Mouse (Mus musculus): ENCODE measurements around the gene Zc3hc1. TPM values are rescaled to one million over a fixed set of nuclear protein-coding genes. Genes with fewer than 3 reads are reported as not detected.

The Zc3hc1 gene
- polyA plus RNA-seq, 1 experiment: 41.6 TPM

DNA sequence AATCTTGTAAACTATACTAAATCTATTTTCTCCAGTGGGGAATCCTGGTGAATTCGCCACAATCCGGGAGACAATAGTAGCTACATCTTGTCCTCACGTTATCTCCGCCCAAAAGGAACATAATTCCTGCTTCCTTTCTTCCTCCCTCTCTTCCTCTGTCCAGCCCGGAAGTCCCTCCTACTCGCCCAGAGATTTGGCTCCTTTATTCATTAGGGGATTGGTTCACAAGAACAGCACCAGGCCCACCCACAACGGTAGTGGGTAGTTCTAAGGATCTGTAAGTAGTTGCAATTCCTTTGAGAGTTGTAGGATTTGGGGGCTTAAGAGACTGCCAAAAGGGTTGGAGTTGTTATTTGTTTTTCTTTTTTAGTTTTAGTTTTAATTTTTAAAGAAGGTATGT lies 26.0 kb upstream of the Zc3hc1 start:
- Histone ChIP-seq H3K4me3 (ENCODE audit: insufficient read depth, poor library complexity, severe bottlenecking) (no peak overlapping the region), H3K27me3 (ENCODE audit: control insufficient read depth, insufficient read depth, insufficient read length) (no peaks in the 10 kb centered on the region), H3K36me3 (ENCODE audit: control insufficient read depth, insufficient read depth) (no peaks in the 10 kb centered on the region), H3K79me2 (ENCODE audit: control insufficient read depth, insufficient read depth) (peaks cover 71% of the 10 kb centered on the region), H3K79me3 (ENCODE audit: low read depth) (peaks cover 5% of the 10 kb centered on the region), H3ac (ENCODE audit: control insufficient read depth, insufficient read length, low read depth) (no peak overlapping the region)
- no peak for TF ChIP-seq MYOG (IDR thresholded peaks at IDR 0.05; ENCODE audit: control insufficient read depth, extremely low read depth, insufficient read length)
- no peak for TF ChIP-seq FOSL1 (IDR thresholded peaks at IDR 0.05; ENCODE audit: insufficient read depth, low read length, poor library complexity, severe bottlenecking)
- TF ChIP-seq USF1 (IDR thresholded peaks at IDR 0.05; ENCODE audit: low read depth): no peak
- TF ChIP-seq MAX (IDR thresholded peaks at IDR 0.05): no peak
- TF ChIP-seq CTCF (IDR thresholded peaks at IDR 0.05; ENCODE audit: control insufficient read depth, insufficient read depth, insufficient read length): no peak
- no peak for TF ChIP-seq CEBPB (IDR thresholded peaks at IDR 0.05; ENCODE audit: low read depth)
- no peak for TF ChIP-seq MYOD1 (IDR thresholded peaks at IDR 0.05; ENCODE audit: control insufficient read depth, insufficient read length, low read depth)

DNA sequence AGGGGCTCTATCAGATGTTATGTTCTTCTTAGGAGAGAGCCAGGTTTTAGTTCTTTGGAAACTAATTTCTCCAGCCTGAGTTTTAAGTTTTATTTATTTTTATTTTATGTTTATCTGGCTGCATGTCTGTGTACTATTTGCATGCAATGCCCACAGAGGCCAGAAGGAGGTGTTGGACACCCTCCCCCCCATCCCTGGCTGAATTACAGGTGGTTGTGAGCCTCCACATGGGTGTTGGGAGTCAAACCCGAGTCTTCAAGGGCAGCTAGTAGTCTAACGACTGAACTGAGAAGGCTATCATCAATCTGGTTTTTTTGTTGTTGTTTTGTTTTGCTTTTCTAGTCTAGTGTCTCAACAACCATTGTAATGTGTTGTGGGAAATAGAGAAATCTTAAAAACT lies 25.3 kb upstream of the Zc3hc1 start:
- Histone ChIP-seq H3K79me3 (ENCODE audit: low read depth) (peaks cover 7% of the 10 kb centered on the region), H3K36me3 (ENCODE audit: control insufficient read depth, insufficient read depth) (no peaks in the 10 kb centered on the region), H3K4me3 (ENCODE audit: insufficient read depth, poor library complexity, severe bottlenecking) (no peak overlapping the region), H3ac (ENCODE audit: control insufficient read depth, insufficient read length, low read depth) (no peak overlapping the region), H3K79me2 (ENCODE audit: control insufficient read depth, insufficient read depth) (peaks cover 72% of the 10 kb centered on the region), H3K27me3 (ENCODE audit: control insufficient read depth, insufficient read depth, insufficient read length) (no peaks in the 10 kb centered on the region)
- TF ChIP-seq CEBPB (IDR thresholded peaks at IDR 0.05; ENCODE audit: low read depth) (no peak), MAX (IDR thresholded peaks at IDR 0.05) (no peak), CTCF (IDR thresholded peaks at IDR 0.05; ENCODE audit: control insufficient read depth, insufficient read depth, insufficient read length) (no peak), USF1 (IDR thresholded peaks at IDR 0.05; ENCODE audit: low read depth) (no peak), FOSL1 (IDR thresholded peaks at IDR 0.05; ENCODE audit: insufficient read depth, low read length, poor library complexity, severe bottlenecking) (no peak)

DNA sequence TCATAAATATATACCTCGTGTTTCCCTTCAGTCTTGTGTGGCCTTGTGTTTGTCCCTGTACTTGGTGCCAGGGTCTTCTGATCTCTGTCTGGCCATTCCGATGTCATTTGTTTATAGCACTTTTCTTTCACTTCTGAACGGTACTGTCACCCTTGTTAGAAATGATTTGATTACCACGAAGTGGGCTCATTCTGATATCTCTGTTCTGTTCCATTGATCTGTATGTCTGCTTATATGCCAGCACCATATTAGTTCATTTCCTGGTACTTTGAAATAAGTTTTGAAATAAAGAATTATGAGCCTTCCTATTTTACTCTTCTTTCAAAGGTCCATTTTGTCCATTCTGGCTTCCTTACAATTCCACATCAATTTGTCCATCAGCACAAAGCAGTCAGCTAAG lies 20.5 kb upstream of the Zc3hc1 start:
- Histone ChIP-seq H3K4me3 (ENCODE audit: insufficient read depth, poor library complexity, severe bottlenecking) (no peak overlapping the region), H3K27me3 (ENCODE audit: control insufficient read depth, insufficient read depth, insufficient read length) (no peaks in the 10 kb centered on the region), H3K79me2 (ENCODE audit: control insufficient read depth, insufficient read depth) (peaks cover 86% of the 10 kb centered on the region), H3K79me3 (ENCODE audit: low read depth) (peaks cover 30% of the 10 kb centered on the region), H3ac (ENCODE audit: control insufficient read depth, insufficient read length, low read depth) (no peak overlapping the region), H3K36me3 (ENCODE audit: control insufficient read depth, insufficient read depth) (no peaks in the 10 kb centered on the region)
- TF ChIP-seq MAX (IDR thresholded peaks at IDR 0.05) (no peak), MYOG (IDR thresholded peaks at IDR 0.05; ENCODE audit: control insufficient read depth, extremely low read depth, insufficient read length) (no peak), FOSL1 (IDR thresholded peaks at IDR 0.05; ENCODE audit: insufficient read depth, low read length, poor library complexity, severe bottlenecking) (no peak), MYOD1 (IDR thresholded peaks at IDR 0.05; ENCODE audit: control insufficient read depth, insufficient read length, low read depth) (no peak), CEBPB (IDR thresholded peaks at IDR 0.05; ENCODE audit: low read depth) (no peak), USF1 (IDR thresholded peaks at IDR 0.05; ENCODE audit: low read depth) (no peak), CTCF (IDR thresholded peaks at IDR 0.05; ENCODE audit: control insufficient read depth, insufficient read depth, insufficient read length) (no peak)

DNA sequence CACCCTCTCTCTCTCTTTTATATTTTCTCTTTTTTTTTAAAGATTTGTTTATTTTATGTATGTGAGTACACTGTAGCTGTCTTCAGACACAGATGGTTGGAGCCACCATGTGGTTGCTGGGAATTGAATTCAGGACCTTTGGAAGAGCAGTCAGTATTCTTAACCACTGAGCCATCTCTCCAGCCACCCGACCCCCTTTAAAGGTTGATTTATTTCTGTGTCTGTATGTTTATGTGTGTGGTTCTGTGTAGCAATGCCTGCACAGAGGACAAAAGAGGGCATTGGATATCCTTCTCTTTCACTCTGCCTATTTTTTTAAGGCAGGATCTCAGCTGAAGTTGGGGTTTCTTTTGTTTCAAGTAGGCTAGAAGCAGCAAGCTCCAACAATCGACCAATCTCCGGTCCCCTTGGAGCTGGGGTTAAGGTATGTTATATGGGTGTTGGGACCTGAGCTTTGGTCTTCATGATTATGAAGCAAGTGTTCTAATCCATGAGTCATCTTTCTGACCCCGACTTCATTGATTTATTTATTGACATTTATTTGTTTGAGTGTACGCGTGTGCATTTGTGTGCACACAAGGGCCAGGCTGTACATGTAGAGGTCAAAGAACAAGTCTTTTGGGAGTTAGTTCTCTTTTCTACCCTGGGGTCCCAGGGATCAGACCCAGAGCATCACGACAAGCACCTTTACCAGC lies 18.7 kb upstream of the Zc3hc1 start:
- TF ChIP-seq CTCF (IDR thresholded peaks at IDR 0.05; ENCODE audit: control insufficient read depth, insufficient read depth, insufficient read length): no peak
- TF ChIP-seq FOSL1 (IDR thresholded peaks at IDR 0.05; ENCODE audit: insufficient read depth, low read length, poor library complexity, severe bottlenecking): no peak
- TF ChIP-seq MAX (IDR thresholded peaks at IDR 0.05): no peak
- no peak for TF ChIP-seq MYOG (IDR thresholded peaks at IDR 0.05; ENCODE audit: control insufficient read depth, extremely low read depth, insufficient read length)
- no peak for TF ChIP-seq MYOD1 (IDR thresholded peaks at IDR 0.05; ENCODE audit: control insufficient read depth, insufficient read length, low read depth)
- TF ChIP-seq CEBPB (IDR thresholded peaks at IDR 0.05; ENCODE audit: low read depth): no peak
- no peak for TF ChIP-seq USF1 (IDR thresholded peaks at IDR 0.05; ENCODE audit: low read depth)
- Histone ChIP-seq H3ac (ENCODE audit: control insufficient read depth, insufficient read length, low read depth) (no peak overlapping the region), H3K79me2 (ENCODE audit: control insufficient read depth, insufficient read depth) (peaks cover 93% of the 10 kb centered on the region), H3K27me3 (ENCODE audit: control insufficient read depth, insufficient read depth, insufficient read length) (no peaks in the 10 kb centered on the region), H3K36me3 (ENCODE audit: control insufficient read depth, insufficient read depth) (no peaks in the 10 kb centered on the region), H3K79me3 (ENCODE audit: low read depth) (peaks cover 40% of the 10 kb centered on the region), H3K4me3 (ENCODE audit: insufficient read depth, poor library complexity, severe bottlenecking) (no peak overlapping the region)

DNA sequence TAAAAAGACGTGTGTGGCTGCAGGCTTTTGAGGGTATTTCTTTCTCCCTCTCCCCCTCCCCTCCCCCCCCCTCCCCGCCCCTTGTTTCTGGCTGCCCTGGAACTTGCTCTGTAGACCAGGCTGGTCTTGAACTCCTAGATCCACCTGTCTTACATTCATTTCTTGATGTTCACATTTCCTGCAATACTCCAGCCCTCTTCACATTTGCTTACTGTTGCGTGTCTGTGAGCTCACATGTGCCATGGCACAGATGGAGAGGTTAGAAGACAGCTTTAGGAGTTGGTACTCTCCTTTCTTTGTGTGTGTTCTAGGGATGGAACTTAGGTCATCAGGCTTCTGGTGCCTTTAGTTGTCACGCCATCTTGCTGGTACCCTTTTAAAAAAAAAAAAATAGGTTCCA lies 17.4 kb upstream of the Zc3hc1 start:
- H3K4me3 ChIP-seq (ENCODE audit: insufficient read depth, poor library complexity, severe bottlenecking): no peak overlapping the region
- H3K79me2 ChIP-seq (ENCODE audit: control insufficient read depth, insufficient read depth): peaks cover 97% of the 10 kb centered on the region
- H3K36me3 ChIP-seq (ENCODE audit: control insufficient read depth, insufficient read depth): no peaks in the 10 kb centered on the region
- peaks cover 45% of the 10 kb centered on the region for H3K79me3 ChIP-seq (ENCODE audit: low read depth)
- no peaks in the 10 kb centered on the region for H3K27me3 ChIP-seq (ENCODE audit: control insufficient read depth, insufficient read depth, insufficient read length)
- TF ChIP-seq MAX (IDR thresholded peaks at IDR 0.05) (no peak), MYOD1 (IDR thresholded peaks at IDR 0.05; ENCODE audit: control insufficient read depth, insufficient read length, low read depth) (no peak), CEBPB (IDR thresholded peaks at IDR 0.05; ENCODE audit: low read depth) (no peak), CTCF (IDR thresholded peaks at IDR 0.05; ENCODE audit: control insufficient read depth, insufficient read depth, insufficient read length) (no peak), MYOG (IDR thresholded peaks at IDR 0.05; ENCODE audit: control insufficient read depth, extremely low read depth, insufficient read length) (no peak), FOSL1 (IDR thresholded peaks at IDR 0.05; ENCODE audit: insufficient read depth, low read length, poor library complexity, severe bottlenecking) (no peak), USF1 (IDR thresholded peaks at IDR 0.05; ENCODE audit: low read depth) (no peak)
- no peak overlapping the region for H3ac ChIP-seq (ENCODE audit: control insufficient read depth, insufficient read length, low read depth)

Measured in C2C12 (cell line).